Mouse (Mus musculus) thymus, postnatal 36 days (tissue): Measurements from ENCODE around the gene Sdk2.
A peak's percentile ranks its signal among the peaks of the same experiment; 100 is the strongest.

Experiments
- DNase-seq, 2 experiments: peaks; one replicate each; pipeline ENCODE4 v3.0.0; 2022; ENCODE audit warnings: mixed read lengths in 2 of 2

Sdk2 gene

DNA sequence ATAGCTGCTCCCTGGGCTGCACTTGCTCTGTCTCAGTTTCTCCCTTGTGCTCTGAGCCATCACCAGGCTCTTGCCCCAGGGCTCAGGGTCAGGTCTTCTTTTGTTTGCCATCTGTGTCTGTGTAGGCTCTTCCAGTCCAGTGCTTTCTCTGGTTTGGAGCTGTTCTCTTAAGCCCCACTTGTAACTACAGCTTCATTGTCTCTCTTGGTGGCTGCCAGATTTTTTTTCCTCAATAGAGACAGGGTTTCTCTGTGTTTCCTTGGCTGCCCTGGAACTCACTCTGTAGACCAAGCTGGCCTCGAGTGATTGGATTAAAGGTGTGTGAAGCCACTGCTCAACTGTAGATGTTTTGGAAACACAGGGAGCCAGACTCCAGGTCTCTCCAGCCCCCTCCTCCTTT, 247.8 kb downstream of the Sdk2 start:
- no peak for DNase-seq

DNA sequence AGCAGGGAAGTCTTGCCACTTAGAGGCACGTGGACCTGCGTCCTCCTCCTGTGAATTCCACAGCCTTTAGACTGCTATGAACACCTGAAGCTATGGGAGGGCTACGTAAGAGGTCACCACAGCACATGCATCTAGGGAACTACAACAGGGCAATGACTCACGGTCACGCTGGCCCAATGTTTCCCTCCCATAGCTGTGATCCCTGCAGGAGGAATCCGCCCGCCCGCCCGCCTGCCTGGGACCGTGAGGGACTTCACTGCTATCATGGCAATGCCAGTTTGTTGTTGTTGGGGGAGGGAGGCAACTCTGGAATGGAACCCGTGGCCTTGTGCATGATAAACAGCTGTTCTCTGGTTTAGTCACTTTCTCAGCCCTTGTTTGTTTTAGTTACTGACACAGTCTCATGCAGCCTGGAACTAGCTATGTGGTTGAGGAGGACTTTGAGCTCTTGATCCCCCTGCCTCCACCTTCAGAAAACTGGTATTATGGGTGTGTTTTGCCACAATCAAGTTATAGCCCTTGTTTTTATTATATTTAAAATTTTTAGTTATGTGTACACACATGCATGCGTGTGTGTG, 249.8 kb downstream of the Sdk2 start:
- no peak for DNase-seq

DNA sequence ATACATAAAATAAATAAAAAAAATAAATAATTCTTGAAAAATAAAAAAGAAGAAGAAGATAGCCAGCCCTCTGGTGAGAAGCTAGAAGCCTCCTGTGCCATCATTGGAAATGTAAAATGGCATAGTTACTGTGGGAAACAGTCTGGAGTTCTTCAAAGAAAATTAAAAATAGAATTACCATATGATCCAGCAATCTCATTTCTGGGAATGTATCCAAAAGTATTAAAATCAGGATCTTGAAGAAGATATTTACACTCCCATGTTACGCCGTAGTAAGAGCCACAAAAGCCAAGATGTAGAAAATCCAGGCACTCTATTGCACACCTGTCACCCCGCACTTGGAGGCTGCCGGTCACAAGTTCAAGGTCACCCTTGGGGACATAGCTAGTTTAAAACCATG, 250.4 kb downstream of the Sdk2 start:
- no peak for DNase-seq

DNA sequence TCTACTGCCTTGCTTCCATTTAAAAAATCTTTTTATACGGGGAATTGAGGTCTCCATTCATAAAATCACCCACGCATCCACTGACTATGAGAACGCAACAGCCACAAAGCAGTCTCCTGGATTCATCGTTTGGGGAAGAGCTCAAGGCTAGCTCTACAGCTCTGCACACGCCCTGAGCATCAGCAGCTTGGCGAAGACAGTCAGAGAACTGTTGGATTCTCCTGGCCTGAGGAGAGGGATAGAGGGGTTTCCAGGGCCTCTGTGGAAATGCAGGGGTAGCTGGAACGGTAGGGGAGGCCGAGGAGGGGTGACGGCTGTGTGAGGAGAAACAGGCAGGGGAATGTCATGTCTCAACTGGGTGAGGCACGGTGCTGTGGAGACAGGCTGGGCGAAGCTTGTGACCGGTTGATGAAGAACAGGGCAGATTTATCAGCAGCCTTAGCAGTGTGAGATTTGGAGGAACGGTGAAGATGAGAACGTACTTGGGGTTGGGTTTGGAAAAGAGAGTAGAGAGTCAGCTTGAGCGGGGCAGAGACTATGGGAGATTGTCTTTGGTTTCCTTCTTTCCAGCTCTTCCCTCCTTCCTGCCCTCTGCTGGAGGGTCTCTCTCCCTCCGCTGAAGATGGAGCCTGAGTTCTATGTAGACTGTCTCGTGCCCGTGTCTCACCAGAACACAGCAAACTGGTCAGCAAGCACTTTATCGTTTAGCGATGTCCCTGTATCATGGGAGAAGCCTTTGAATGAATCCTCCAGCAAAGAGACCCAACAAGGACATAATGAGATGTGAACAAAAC, 255.1 kb downstream of the Sdk2 start:
- no peak for DNase-seq

DNA sequence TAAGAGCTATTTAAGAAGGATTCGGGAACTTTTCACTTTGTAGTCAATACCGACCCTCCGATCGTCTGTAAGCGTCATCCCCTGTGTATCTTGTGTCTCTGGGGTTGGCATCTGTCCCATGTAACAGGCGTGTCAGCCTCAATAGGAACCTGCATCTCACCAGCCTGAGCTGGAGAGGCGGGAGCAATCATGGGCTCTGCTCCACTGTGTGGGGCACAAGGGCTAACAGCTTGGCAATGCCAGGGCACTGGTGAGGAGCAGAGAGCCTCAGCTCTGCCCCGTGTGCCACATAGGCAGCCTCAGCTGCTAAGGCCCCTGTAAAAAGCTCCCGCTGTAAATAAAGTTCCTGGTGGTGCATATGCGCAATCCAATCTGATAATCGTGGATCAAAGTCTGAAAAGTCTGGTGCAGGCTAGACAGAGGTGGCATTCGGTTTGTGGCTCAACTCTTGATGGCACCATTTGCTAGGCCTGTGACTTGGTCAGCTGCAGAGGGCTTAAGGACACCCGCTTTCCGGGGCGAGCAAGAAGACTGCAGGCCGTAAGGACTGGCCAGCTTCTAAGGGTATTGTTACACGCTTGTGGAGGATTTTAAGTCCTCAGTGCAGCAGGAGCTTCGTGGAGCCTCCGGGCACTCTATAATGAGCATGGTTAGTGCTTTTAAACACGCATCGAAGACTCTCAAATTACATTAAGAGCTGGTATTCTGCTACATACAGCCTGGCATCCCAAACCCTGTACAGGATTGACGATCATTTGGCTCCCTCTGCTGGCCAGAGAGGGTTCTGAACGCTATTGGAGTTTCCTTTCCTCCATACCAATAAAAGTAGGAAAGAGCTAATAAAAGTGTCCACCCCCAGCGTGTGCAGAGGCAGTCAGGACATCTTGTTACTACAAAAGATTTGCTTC, 256.0 kb downstream of the Sdk2 start:
- DNase-seq = peak; percentile 63 to 72

DNA sequence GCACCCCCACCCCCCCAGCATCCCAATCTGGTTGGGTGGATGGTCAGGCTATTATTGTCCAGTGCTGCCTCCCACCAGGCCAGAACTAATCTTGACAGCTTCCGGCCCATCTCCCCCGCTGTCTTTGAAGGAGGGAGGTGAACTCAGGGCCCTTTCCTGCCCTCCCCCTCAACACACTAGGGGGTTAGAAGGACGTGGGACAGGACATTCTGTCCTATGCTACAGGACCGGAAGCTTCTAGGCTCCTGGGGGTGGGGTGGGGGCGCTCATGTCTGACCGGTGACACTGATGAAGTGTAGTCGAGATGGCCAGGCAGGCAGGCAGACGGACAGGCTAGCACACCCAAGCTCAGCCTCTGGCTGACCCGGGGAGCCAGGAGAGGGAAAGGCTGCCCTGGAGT, 259.8 kb downstream of the Sdk2 start:
- DNase-seq = no peak

DNA sequence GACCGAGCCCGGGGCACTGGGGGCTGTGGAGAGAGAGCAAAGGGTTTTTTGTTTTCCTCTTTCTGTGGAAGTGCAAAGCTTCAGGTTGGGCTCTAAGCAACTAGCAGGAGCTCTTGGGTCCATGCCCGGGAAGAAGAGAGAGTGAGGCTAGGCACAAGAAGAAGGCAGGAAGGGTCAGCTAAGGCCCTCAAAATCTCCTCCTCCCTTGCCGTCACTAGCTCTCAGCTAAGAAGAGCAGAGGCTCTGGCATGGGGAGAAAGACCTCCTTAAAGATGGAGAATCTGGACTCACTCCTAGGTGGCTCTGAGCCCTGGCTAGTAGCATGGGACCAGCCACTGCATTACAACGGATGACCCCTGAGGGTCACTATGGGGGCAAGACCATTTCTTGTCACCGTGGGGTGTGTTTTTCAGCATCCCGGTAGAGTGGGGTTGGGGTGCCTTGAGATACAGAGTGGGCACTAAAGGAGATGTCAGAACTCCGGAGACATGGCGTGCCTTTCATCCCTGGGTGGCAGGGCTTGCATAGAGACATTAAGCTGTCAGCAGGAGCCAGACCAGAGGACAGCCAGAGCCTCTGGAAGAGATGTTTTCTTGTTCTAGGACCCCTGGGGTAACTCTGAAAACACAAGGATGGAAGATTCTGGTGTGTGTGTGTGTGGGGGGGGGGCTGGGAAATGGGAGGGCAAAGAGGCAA, 260.3 kb downstream of the Sdk2 start:
- DNase-seq = no peak

DNA sequence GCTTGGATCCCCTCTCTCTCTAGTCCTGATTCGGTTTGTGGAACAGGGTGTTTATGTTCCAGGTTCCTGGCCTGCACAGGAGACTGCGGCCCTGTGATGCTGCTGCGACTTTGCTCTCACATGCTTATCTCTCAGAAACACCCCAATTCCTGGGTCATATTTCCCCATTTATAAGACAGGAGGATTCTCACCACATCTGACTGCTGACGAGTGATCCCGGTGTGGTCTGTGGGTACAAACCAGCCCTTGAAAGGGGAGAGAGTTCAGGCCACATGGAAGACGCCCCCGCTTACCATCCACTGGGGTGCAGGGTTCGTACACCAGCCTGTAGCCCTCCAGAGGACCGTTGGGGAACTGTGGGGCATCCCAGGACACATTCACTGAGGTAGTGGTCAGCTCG, 260.9 kb downstream of the Sdk2 start:
- no peak for DNase-seq

DNA sequence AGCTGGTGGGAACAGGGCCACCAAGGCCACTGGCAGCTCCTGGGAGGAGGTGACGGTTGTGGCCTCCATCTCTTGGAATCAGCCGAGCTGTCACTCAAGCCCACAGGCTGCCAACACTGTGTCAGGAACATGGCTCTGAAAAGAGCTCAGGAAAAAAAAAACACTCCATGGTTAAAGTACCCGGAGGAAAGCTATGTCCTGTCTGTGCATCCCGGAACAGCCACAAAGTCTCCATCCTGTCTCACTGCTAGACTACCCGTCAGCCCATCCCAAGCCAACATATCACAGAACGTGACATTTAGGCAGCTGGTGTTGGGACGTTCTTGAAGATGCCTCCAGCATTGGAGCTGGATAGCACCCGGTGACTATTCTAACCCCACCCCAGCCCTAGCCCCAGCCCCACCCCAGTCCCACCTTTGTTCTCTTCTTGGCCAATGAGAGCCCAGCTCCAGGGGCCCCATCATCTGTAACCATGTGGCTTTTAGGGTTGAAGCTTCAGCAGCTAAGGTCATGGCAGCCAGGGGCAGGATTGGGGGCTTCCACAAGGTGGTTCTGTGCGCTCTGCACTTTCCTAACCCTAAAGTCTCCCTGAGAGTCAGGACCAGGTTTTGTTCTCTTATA, 263.4 kb downstream of the Sdk2 start:
- peak; percentile 66 for DNase-seq

DNA sequence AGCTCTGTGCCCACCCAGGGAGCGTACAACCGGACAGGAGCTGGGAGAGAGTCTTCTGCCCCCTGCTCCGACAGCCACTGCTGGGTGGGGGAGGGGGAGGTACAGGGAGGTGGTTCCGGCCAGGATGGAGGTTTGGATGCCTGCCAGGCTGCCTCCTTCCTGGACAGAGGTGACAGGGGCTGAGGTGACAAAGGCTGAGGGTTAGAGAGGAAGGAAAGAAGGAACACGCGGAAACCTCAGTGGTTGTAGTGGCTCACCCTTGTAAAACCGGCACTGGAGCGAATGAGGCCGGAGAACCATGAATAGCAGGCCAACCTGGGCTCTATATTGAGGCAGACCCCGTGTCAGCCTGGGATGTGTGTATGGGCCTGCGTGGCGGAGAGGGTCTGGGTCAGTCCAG, 264.4 kb downstream of the Sdk2 start:
- peak; percentile 20 to 44 for DNase-seq

DNA sequence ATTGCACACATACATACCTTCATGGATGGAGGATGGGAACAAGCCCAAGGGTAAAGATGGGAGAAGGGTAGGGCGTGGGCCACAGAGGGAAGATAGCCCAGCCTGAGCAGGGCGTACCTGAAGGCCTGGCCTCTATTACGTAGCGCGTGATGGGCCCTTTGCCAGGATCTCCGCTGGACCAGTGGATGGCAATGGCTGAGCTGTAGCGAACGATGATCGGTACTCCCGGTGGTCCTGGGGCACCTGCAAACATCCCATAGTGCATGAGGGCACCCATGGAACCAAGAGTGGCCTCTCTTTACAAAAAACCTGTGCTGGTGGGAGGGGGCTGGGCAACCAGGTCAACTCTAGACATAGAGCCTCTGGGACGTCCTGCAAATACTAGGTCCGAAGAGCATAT, 266.8 kb downstream of the Sdk2 start:
- DNase-seq = no peak

DNA sequence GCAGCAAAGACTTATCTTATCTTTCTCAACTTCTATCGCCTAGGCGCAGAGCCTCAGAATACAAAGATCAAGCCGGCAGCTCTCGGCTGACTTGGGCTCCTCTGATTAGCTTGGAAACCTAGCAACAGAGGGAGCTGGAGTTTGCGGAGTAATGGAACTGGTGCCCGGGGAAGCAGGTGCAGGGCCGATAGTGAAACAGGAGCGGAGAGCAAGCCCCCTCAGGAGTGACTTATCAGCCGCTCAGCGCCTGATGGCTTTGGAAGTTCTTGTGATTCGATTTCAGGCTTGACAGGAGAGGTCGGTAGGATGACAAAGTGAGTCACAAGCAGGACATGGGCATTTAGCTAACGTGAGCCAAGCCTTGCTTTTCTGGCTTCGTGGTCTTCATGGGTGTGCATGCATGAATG, 267.8 kb downstream of the Sdk2 start:
- DNase-seq = no peak

DNA sequence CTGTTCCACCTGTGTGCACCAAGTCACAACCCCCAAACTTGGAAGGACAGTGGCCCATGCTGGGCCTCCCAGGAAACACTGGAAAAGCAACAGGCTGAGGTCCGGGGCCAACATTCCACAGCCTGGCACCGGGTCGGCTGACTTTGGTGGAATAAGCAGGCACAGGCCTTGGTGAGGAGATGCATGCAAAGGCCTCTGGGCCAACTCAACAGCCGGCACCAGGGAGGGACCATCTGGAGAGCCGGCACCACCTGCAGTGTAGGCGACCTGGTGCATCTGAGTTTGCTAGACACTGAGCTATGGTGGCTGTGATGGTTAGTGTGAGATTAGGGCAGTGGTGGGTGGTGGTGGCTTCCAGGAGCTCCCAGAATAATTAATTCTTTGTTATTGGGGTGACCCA, 268.8 kb downstream of the Sdk2 start:
- no peak for DNase-seq

DNA sequence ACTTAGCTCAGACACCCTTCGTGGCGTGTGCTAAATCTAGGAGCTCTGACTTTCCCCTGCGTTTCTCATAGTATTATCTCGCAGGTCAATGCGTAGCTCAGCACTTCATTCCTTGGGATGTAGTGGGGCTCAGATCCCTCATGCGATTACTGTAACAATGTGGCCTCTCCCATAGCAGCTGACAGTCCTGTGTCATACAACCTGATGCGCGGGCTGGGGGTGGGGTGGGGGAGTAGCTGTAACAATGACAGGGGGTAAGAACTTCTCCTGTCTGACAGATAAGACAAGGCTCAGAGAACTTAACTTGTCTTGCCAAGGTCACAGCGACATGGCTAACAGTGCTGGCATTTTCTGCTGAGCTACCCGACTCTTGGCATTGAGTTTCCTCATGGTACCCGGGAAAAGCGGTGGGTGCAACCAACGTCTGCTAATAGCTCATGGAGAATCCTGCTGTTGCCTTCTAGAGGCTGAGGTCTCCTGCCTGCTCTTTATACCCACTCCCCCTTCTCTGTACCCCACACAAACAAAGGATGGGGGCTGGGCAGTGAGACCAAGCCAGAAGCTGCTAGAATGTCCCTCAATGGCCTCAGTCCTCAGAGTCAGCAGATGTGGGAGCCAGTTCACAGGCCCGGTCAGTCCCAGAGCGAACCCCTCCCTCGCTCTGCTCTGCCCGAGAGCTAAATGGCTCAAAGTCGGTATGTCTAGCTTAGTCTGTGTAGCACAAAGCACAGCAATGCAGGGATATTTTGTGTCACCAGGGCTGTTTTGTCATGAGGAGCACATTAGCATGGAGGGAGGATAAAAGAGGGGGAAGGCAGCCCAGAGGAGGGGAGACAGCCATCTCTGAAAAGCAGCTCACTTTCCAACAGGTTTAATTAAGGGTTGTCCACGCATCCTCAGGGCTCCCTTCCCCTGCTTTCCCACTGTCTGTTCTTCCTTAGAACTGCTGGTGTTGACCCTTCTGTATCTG, 269.5 kb downstream of the Sdk2 start:
- DNase-seq = no peak

DNA sequence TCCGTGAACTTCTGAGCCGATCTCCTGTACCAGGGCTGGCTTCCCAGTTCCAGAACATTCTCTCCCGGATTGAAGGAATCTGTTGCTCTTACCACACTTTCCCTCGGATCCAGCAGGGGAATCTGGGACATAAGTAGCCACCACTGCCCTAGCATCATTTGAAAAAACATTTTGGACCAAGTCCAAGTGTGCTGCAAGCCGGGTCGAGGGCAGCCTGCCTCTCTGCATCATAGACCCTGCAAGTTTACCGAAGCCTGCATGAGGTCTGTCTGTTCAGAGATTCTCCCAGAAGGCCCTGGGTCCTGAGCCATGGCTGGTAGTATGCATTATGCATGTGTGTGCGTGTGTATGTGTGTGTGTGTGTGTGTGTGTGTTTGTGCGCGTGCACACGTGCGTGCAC, 271.0 kb downstream of the Sdk2 start:
- no peak for DNase-seq

DNA sequence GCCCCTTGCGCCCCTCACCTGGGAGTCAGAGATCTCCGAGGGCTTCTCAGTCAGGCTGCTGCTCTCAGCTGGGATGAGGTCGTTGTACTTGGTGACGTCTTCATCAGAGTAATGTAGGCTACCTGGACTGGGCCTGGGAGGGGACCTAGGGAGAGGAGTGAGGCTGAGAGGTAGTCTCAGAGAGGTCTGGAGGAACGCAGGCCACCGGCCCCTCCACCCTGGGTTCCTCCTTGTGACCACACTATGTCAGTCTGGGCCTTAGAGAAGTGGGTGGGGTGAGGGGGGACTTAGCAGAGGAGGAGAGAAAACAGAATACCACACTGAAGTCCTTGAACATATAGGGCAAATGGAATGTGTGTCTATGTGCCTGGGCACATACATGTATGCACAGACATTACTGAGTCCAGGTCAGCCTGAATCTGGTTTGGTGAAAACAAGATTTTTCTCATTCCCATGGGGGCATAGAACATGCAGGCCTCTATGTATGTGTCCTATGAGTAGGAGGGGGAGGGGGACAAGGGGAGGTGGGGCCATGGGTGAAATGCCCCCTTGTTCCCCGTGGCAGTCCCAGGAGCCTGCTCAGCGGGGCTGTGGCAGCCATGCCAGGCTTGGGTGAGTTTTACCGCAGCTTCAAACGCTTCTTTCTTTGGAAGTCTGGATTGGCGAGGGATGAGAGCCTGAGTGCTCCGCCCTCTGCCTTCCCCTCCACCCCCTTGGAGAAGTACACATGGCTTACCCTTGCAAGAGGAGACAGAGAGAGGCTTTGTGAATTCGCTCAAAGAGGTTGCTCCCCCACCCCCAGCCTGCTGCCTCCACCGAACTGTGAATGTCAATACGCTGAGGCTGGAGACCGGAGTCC, 275.3 kb downstream of the Sdk2 start:
- DNase-seq = no peak

DNA sequence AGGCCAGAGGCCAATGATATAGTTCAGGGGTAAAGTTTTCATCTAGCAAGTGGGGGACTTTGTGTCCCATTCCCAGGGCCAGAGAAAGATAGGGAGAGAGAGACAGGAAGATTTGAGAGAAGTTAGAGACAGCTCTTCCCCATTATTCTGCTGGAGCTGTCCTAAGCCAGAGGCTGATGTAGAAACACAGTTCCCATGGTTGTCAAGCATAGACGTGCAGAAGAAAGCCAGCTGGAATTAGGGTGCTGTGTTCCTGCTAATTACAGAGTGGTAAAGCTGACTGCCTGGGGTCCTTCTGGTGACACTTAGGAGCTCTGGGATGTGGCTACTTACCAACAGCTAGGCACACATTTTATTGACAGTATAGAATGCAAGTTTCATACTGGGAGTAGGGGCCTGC, 277.7 kb downstream of the Sdk2 start:
- no peak for DNase-seq

DNA sequence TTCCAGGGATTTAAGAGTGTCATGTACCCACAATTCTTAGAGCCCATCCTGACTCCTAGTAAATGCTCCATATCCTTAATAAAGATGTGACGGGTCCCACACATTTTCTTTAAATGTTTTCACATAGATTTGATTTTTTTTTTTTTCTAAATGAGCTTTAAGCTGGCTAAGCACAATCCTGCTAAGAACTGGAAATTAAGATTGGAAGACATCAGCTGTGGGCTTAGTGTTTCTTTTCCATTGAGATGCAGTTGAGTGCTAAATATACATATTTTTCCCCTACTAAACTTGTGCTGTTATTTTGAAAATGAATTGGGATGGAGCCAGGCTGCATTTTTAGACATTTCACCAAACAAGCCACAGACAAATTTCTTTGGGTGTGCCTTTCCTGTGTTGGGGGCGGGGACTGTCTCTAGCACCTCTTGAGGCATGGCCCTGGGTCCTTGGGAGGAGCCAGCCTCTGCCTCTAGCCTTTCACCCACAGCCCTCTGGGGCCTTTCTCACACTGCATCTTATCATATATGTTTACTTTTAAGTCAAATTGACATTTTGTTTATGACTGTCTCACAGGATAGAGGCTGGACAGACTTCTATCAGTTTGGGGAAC, 278.6 kb downstream of the Sdk2 start:
- peak; percentile 35 to 58 for DNase-seq

DNA sequence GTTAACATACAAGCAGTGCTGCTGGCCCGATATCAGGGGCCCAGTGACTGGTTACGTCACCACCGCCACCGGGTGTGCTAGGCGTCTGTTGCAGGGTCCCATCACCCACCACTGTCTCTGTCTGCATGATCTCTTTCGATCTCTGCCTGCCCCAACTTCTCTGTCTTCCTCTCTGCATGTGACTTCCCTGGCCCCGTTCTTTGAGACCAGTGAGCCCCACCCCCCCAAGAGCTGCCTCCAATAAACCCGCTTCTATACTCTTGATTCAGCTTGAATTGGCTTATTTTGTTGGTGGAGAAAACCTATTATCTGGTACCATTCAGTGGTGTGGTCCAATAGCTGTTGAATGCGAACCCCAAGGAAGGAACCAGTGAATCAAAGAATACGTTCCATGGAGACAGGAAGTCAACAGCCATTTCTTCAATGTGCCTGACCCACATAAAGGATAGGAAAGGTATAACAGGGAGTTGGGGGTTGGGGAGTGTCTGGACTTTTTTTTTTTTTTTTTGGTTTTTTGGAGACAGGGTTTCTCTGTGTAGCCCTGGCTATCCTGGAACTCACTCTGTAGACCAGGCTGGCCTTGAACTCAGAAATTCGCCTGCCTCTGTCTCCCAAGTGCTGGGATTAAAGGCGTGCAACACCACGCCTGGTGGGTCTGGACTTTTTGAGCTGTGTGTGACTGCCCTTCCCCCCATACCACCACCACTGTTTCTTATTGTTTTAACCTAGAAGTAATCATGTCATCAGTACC, 279.2 kb downstream of the Sdk2 start:
- peak; percentile 21 to 28 for DNase-seq
